ENCODE assay signal across 12 mouse cellular contexts in the genomic region with DNA sequence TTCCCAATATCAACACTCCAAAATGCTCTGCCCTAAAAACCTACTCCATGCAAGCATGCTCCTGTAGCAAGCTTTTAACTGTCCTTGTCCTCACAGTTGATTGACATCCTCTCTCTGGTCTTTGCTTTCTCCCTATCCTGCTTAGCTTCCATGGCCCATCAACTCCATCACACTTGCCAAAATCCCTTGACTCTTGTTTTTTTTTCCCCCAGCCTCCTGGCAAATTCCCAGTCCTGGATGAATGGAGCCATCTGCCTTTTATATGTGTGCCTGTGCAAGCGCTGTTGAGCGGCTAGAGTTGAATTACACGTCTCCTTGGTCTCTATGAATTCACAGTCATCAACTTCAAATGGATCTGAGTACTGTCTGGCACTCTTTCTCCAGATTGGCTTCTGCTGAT. TPM values are rescaled to one million over a fixed set of nuclear protein-coding genes. Genes with fewer than 3 reads are reported as not detected.
DNase-seq lines count a peak whose midpoint lies in the region; ATAC-seq and TF ChIP-seq lines count a peak whose summit lies in the region.
"Had no signal": no experiment of that assay in that cellular context is flagged by ENCODE, and none has a peak within 500 bp of the region (broad histone marks: within the 10 kb centered on the region; RNA-seq: fewer than 3 reads in every experiment).

No protein-coding gene starts in this region.

- peak; percentile 33 for DNase-seq in kidney, postnatal 0 days (ENCODE audit: low spot score)
- peak; percentile 29 for DNase-seq in adipocyte (ENCODE audit: low spot score)
- DNase-seq in cerebellum, adult 9-11 months: peak; percentile 11
- DNase-seq in heart, postnatal 4 days: peak; percentile 48
- no peak for DNase-seq in adrenal gland, postnatal 14 days
- DNase-seq in c-Kit-positive CD71-positive TER-119-positive erythroid progenitor cells, embryonic 14.5 days (ENCODE audit: low spot score): no peak
- DNase-seq: embryo, embryonic 11 days; right cerebral cortex, postnatal 14 days had no signal

- 46% methylated on average over 3 of the region's 3 CpGs for WGBS in kidney, postnatal 0 days
- 43% methylated on average over 3 of the region's 3 CpGs for WGBS in kidney, embryonic 16.5 days

- H3K9ac ChIP-seq in kidney, postnatal 0 days (ENCODE audit: low read depth, low read length): no peak overlapping the region
- H3K9ac ChIP-seq in kidney, embryonic 16.5 days (replicated peaks; ENCODE audit: low read length): no peak overlapping the region
- H3K9ac ChIP-seq: forebrain, embryonic 12.5 days; limb, embryonic 12.5 days had no signal

- no peaks in the 10 kb centered on the region for H3K27me3 ChIP-seq in kidney, postnatal 0 days (ENCODE audit: insufficient read depth, low read length)
- H3K27me3 ChIP-seq in kidney, embryonic 16.5 days (ENCODE audit: insufficient read depth, low read length): no peaks in the 10 kb centered on the region
- H3K27me3 ChIP-seq: forebrain, embryonic 12.5 days; limb, embryonic 12.5 days had no signal

- no peak overlapping the region for H3K4me2 ChIP-seq in kidney, postnatal 0 days (ENCODE audit: low read length)
- no peak overlapping the region for H3K4me2 ChIP-seq in kidney, embryonic 16.5 days (replicated peaks; ENCODE audit: low read depth, low read length)
- H3K4me2 ChIP-seq: forebrain, embryonic 12.5 days; limb, embryonic 12.5 days had no signal

- no peak overlapping the region for H3K27ac ChIP-seq in kidney, postnatal 0 days
- no peak overlapping the region for H3K27ac ChIP-seq in kidney, embryonic 16.5 days (ENCODE audit: low read length)
- H3K27ac ChIP-seq: forebrain, embryonic 12.5 days; hindbrain, embryonic 10.5 days; limb, embryonic 12.5 days had no signal

- H3K9me3 ChIP-seq in kidney, postnatal 0 days (replicated peaks; ENCODE audit: low read length): no peaks in the 10 kb centered on the region
- 0 out of 2 replicates have a peak, but pooled peaks cover 3% of the 10 kb centered on the region for H3K9me3 ChIP-seq in kidney, embryonic 16.5 days (ENCODE audit: low read length)
- H3K9me3 ChIP-seq: forebrain, embryonic 12.5 days; hindbrain, embryonic 10.5 days; limb, embryonic 12.5 days had no signal

- no peaks in the 10 kb centered on the region for H3K4me1 ChIP-seq in kidney, postnatal 0 days (replicated peaks; ENCODE audit: insufficient read depth, low read length)
- H3K4me1 ChIP-seq in kidney, embryonic 16.5 days (ENCODE audit: insufficient read depth, low read length): no peaks in the 10 kb centered on the region
- H3K4me1 ChIP-seq: forebrain, embryonic 12.5 days; hindbrain, embryonic 10.5 days; limb, embryonic 12.5 days had no signal

- no peaks in the 10 kb centered on the region for H3K36me3 ChIP-seq in kidney, postnatal 0 days (ENCODE audit: insufficient read depth, low read length)
- no peaks in the 10 kb centered on the region for H3K36me3 ChIP-seq in kidney, embryonic 16.5 days (ENCODE audit: insufficient read depth, low read length)
- H3K36me3 ChIP-seq: forebrain, embryonic 12.5 days; hindbrain, embryonic 10.5 days; limb, embryonic 12.5 days had no signal

- no peak overlapping the region for H3K4me3 ChIP-seq in kidney, postnatal 0 days (replicated peaks; ENCODE audit: low read depth, low read length)
- H3K4me3 ChIP-seq in kidney, embryonic 16.5 days (ENCODE audit: low read length): no peak overlapping the region
- H3K4me3 ChIP-seq: forebrain, embryonic 12.5 days; hindbrain, embryonic 10.5 days; limb, embryonic 12.5 days had no signal

- ATAC-seq in kidney, postnatal 0 days (replicated peaks; ENCODE audit: low FRiP score, low read depth): no peak
- no peak for ATAC-seq in kidney, embryonic 16.5 days (ENCODE audit: low FRiP score, low TSS enrichment)

- no peak for TF ChIP-seq CTCF in kidney, postnatal 0 days (IDR thresholded peaks at IDR 0.05; ENCODE audit: low read depth)

RNA-seq across cellular contexts. Expression of a gene that starts 16.5 kb away (rescaled TPM):
- 45.5 and 49.4 TPM in 2 replicates for polyA plus RNA-seq in kidney, postnatal 0 days (2015; fragmentation: Nextera tagmentation; extraction: Ambion mirVana)
- 56.1 and 60.6 TPM in 2 replicates for polyA plus RNA-seq in kidney, embryonic 16.5 days (2015; fragmentation: Nextera tagmentation; extraction: Ambion mirVana)
- 10 to 100 TPM; 33.0 to 33.4 TPM for total RNA-seq in heart, postnatal 4 days (2021)
- 49.2 and 51.4 TPM in 2 replicates for total RNA-seq in adrenal gland, postnatal 14 days (2021)

Comparison
In these comparisons a context has a peak if more than half of its experiments do, and no peak if none do; other contexts are left out.
1. DNase-seq: peak in kidney, postnatal 0 days (single experiment), adipocyte (single experiment), cerebellum, adult 9-11 months (single experiment) and heart, postnatal 4 days (single experiment); none in adrenal gland, postnatal 14 days (single experiment) and c-Kit-positive CD71-positive TER-119-positive erythroid progenitor cells, embryonic 14.5 days (single experiment).